Mouse (Mus musculus) megakaryocyte, embryonic 14.5 days (primary cell): ENCODE data around the gene Bcl11b.

Experiments used
- FLI1 ChIP-seq: IDR thresholded peaks from 2 replicates; pipeline ENCODE4 v1.6.1; 2012; ENCODE audit warnings: low read length, inconsistent platforms, mixed read lengths
- GATA1 ChIP-seq: IDR thresholded peaks from 3 replicates; pipeline ENCODE4 v1.6.1; 2012; ENCODE audit warnings: mixed read lengths, low read length, inconsistent platforms, borderline replicate concordance

- TF ChIP-seq GATA1, result no peak
- TF ChIP-seq FLI1, result no peak
Observed at GRCm38 (mm10) chr12:107920076-107920475, 83.3 kb downstream of the Bcl11b start.
